Mouse (Mus musculus) megakaryocyte, adult 5-6 weeks (primary cell): ENCODE data around the gene Gm20489. TPM values are rescaled to one million over a fixed set of nuclear protein-coding genes. Genes with fewer than 3 reads are reported as not detected.
A peak's percentile ranks its signal among the peaks of the same experiment; 100 is the strongest.

Experiments
- ATAC-seq: 2 replicates; pipeline ENCODE4 v1.8.0; 2016; ENCODE audit warnings: mild to moderate bottlenecking, inconsistent platforms; ENCODE audit not compliant: poor library complexity, severe bottlenecking
- total RNA-seq, 2 experiments: library from RNA; stranded (forward) in 1 of 2; stranded (reverse) in 1 of 2; fragments of 153-499, 151-499 nt in 1 of 2; fragments of 221-1000, 200-1000 nt in 1 of 2; gene quantifications; 2 replicates each; pipeline versions ENCODE4 v1.2.3 to v1.2.4; 2015 to 2017

Gene Gm20489
- total RNA-seq, 2 experiments from 2014 or later, result not detected

DNA sequence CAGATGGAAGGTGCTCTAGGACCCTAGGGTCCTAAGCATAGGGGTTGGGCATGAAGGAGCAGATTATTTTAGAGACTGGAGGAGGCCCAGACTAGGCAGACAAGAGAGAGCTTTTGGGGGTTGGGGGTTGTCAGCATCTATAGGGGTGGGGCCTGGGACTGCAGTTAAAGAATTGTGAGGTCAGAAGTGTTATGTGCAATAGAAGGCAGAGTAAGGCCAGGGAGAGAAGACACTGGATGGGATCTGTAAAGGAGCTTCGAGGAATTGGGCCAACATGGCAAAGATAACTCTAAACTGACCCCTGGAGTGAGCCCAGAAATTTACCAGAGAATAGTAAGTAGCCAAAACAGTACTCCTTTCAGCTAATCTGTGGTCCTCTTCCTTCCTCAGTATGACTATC, 4.9 kb downstream of the Gm20489 start, which contains the start of gene Gm614:
TSS of gene Gm614 (minus strand) at position 101 of the 400 bp plus-strand sequence.
- no peak for ATAC-seq

DNA sequence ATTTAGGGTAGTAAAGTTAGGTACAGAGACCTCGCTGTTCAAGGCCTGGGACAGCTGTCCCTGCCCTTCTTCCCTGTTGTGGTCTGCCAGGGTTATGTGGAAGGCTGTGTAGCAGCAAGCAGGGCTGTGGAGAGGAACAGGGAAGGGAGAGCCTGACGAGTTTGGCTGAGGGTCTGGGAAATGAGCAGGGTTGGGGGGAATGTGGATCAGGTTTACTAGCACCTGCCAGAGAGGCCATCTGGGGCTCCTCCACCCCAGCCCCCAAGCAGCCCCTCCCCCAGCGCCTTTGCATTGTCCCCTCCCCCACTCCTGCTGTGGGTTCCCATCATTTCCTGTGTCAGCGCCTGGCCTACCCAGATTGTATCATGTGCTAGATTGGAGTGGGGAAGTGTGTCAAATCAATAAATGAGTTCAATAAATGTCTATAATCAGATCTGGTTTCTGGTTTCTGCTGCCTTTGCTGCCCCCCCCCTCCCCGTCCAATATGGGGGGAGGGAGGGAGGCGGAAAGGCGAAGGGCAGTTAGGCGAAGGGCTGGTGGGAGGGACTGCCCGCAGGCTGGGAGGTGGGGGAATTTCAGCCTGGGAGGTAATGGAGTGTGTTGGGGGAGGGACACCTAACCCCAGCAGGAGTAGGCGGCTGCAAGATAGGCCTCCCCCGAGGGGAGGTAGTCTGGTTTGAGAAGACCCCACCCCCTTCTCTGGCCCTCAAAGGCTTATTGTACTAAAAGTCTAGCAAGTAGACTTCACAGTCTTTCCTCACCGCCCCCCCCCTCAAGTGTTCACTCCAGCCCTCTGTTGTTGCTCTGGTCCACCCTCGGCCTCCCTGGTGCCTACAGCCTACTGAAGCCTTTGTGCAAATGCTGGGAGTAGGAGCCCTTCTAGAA, 8.1 kb downstream of the Gm20489 start:
- ATAC-seq, result no peak

DNA sequence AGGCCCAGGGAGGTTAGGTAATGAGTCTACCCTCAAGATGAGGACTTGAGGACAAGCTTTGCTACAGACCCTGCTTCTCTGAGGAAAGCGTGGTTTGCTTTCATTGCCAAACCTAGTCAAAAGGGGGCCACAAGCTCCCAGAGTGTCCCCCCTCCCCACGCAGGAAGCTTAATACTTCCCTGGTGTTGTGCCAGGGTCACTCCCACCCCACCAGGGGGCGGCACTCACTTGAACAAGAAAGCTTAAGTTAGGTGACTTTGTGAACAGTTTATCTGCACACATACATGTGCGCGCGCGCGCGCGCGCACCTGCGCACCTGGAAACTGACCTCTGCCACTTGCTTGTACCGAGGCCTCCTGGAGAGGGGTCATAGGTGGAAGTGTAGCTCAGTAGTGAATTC, 12.2 kb downstream of the Gm20489 start:
- no peak for ATAC-seq

DNA sequence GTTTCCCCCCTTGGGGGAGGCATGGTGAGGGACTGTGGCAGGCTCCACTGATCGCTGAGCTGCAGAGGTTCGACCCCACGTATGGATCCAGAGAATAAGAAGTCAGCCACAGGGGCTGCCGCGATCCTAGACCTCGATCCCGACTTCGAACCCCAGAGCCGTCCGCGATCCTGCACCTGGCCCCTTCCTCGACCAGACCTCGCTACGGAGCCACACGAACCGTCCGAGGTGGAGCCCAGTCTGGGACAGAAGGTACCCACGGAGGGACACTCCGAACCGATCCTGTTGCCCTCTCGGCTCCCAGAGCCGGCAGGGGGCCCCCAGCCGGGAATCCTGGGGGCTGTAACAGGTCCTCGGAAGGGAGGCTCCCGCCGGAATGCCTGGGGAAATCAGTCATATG, 14.1 kb downstream of the Gm20489 start:
- peak; percentile 27 for ATAC-seq

DNA sequence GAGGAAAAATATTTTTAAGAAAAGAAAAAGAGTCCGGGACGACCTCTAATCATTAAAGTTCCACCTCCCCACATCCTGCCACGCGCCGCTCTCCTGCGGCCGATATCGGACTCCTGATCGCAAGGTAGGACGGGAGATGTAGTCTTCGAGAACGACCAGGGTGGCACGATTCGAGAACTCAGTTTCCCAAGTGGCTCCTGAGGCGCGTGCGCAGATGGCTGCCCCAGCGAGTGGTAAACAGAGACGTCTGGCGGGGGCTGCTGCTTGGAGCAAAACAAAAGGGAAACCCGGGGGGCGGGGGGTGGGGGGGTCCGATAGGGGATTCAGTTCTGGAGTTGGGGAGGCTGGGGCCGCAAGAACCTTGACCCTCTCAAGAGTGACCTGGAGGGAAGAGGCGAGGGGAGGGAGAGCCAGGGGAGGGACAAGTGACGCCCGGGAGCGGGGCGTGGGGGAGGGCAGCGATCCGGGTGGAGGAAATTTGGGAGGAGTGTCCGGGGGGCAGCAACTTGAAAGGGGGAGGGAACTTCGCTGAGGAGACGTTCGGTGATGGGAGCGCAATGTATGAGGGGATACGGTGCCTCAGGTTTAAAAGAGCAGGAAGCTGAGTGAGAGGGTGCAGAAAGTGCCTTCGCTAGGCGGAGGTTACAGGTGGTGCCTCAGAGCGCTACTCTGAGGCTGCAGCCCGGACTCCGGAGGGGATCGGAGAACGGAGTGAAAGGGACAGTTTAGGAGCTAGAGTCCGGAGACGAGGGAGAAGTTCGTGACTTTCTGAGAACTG, 14.7 kb downstream of the Gm20489 start, which contains the start of gene Foxo4:
TSS of gene Foxo4 (plus strand) at position 577 of the 778 bp plus-strand sequence.
- peak; percentile 96 for ATAC-seq

DNA sequence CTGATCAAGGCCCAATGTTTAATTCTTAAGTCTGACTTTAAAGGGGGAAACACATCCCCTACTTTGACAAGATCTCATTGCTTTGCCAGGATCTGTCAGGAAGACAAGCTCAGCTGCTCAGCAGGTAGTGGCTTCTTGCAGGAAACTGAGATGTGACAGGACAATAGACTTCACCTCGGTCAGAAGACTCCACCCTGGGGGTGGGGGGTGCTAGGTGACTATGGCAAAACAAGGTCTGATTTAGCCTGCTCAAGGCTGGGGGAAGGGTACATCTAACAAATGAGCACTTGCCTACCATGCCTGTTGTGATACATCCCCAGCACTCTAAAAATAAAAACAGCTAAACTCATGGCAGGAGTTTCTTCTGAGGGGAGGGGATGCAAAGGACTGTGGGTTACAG, 23.8 kb downstream of the Gm20489 start:
- no peak for ATAC-seq

DNA sequence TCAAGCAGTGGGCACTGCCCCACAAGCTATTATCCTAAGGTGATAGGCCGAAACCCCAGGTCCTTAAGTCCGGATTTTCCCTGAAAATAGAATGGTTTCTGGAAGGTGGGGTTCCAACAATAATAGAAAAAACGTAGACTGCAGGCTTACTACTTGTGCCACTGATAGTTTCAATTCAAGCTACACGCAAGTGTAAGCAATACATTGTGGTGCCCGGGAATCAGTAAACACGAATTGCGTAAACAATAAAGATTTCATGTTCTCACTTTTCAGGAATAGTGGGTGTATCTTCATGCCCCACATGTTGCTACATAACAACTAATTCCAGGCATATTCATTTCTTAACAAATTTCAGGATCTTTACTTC, 46.0 kb downstream of the Gm20489 start:
- no peak for ATAC-seq

DNA sequence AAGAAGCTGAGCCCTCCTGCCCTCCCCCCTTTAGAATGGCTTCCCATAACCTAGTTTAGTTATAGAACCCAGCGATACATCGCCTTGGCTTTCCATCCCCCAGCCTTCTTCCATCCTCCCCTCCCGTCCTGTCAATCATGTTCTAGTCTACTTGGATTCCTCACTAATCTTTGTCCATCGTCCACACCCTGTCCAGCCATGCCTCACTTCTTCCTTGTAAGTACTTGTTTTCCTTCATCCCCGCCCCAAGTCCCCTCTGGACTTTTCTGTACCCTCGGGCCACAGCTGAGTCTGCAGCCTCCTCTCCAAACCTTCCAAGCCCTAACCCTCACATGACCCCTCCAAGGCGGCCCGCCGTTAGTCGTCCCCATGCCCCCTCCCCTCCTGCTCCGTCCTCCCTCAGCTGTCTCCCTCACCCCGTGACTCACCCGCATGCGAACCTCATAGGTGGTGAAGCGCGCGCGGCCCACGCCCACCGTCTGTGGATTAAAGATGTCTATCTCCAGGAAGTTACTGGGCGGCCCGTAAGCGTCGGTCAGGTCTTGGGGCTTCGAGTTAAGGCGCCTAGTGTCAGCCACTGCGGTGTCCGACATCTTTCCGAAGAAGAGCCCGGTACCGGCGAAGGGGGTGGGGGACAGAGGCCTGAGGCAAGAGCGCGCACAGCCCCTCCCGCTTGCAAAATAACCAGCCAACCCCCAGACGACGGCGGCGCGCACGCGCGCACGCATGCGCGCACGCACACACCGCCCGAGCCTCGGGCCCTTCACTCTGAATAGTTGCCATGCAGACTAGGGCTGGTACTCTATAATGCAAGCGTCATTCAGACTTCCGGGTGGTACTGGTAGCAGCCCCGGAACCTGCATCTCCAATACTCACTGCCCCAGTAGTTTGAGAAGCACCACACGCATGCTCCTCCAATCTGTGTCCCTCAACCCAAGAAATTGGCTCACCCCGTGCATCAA, 46.7 kb downstream of the Gm20489 start, which contains the start of gene Snx12:
TSS of gene Snx12 (minus strand) at position 730 of the 962 bp plus-strand sequence.
- peak; percentile 95 for ATAC-seq

Other genes starting within 250 kb of the Gm20489 start
- gene Tex11, start 209.4 kb downstream of the Gm20489 start, total RNA-seq (2015), result 0.49 and 1.0 TPM in 2 replicates
- gene Tex11, start 209.4 kb downstream of the Gm20489 start, total RNA-seq (2017), result 0.48 and 0.69 TPM in 2 replicates
- gene Slc7a3, start 183.0 kb downstream of the Gm20489 start, total RNA-seq (2015), result not detected in 2 replicates
- not detected in 2 replicates for gene Slc7a3, start 183.0 kb downstream of the Gm20489 start, total RNA-seq (2017)
- gene Snx12, start 46.5 kb downstream of the Gm20489 start, total RNA-seq (2015), result 32.4 and 36.3 TPM in 2 replicates
- 56.2 and 57.1 TPM in 2 replicates for gene Snx12, start 46.5 kb downstream of the Gm20489 start, total RNA-seq (2017)
- gene Foxo4, start 14.5 kb downstream of the Gm20489 start, total RNA-seq (2015), result 2.6 and 3.0 TPM in 2 replicates
- 8.2 and 9.2 TPM in 2 replicates for gene Foxo4, start 14.5 kb downstream of the Gm20489 start, total RNA-seq (2017)
- 1.0 TPM in 1 of 2 replicates, not detected in the other for gene Gm614, start 5.0 kb downstream of the Gm20489 start, total RNA-seq (2015)
- not detected in 2 replicates for gene Gm614, start 5.0 kb downstream of the Gm20489 start, total RNA-seq (2017)
- gene Il2rg, start 768 bp downstream of the Gm20489 start, total RNA-seq (2015), result 47.4 and 60.1 TPM in 2 replicates
- 35.2 and 64.5 TPM in 2 replicates for gene Il2rg, start 768 bp downstream of the Gm20489 start, total RNA-seq (2017)
- 46.8 and 63.7 TPM in 2 replicates for gene Med12, start 5.0 kb upstream of the Gm20489 start, total RNA-seq (2015)
- 28.7 and 37.4 TPM in 2 replicates for gene Med12, start 5.0 kb upstream of the Gm20489 start, total RNA-seq (2017)
- 0.04 TPM in 1 of 2 replicates, not detected in the other for gene Nlgn3, start 30.1 kb upstream of the Gm20489 start, total RNA-seq (2015)
- gene Nlgn3, start 30.1 kb upstream of the Gm20489 start, total RNA-seq (2017), result not detected in 2 replicates
- gene Gjb1, start 107.4 kb upstream of the Gm20489 start, total RNA-seq (2015), result not detected in 2 replicates
- not detected in 2 replicates for gene Gjb1, start 107.4 kb upstream of the Gm20489 start, total RNA-seq (2017)
- gene Zmym3, start 151.8 kb upstream of the Gm20489 start, total RNA-seq (2015), result 19.2 and 35.4 TPM in 2 replicates
- 12.6 and 20.2 TPM in 2 replicates for gene Zmym3, start 151.8 kb upstream of the Gm20489 start, total RNA-seq (2017)
- 190 and 195 TPM in 2 replicates for gene Nono, start 160.3 kb upstream of the Gm20489 start, total RNA-seq (2015)
- 374 and 382 TPM in 2 replicates for gene Nono, start 160.3 kb upstream of the Gm20489 start, total RNA-seq (2017)
- gene Itgb1bp2, start 180.1 kb upstream of the Gm20489 start, total RNA-seq (2015), result 0.11 and 1.5 TPM in 2 replicates
- 0.29 and 1.2 TPM in 2 replicates for gene Itgb1bp2, start 180.1 kb upstream of the Gm20489 start, total RNA-seq (2017)